Mouse (Mus musculus): ENCODE results near the gene Spef1. TPM values are rescaled to one million over a fixed set of nuclear protein-coding genes. Genes with fewer than 3 reads are reported as not detected.

Spef1 gene
- polyA plus RNA-seq, 1 experiment from 2014 or later, result 4.5 TPM

Other genes with a start within 250 kb of the Spef1 start
- gene Gfra4, start 144.2 kb downstream of the Spef1 start, polyA plus RNA-seq (2016; fragmentation: Nextera tagmentation; extraction: Ambion mirVana), result 16.3 and 18.8 TPM in 2 replicates
- 5.2 and 8.5 TPM in 2 replicates for gene Adam33, start 123.5 kb downstream of the Spef1 start, polyA plus RNA-seq (2016; fragmentation: Nextera tagmentation; extraction: Ambion mirVana)
- 0.13 and 0.14 TPM in 2 replicates for gene Siglec1, start 100.5 kb downstream of the Spef1 start, polyA plus RNA-seq (2016; fragmentation: Nextera tagmentation; extraction: Ambion mirVana)
- 20.7 and 21.2 TPM in 2 replicates for gene Hspa12b, start 60.0 kb downstream of the Spef1 start, polyA plus RNA-seq (2016; fragmentation: Nextera tagmentation; extraction: Ambion mirVana)
- gene Gm11037, start 53.8 kb downstream of the Spef1 start, polyA plus RNA-seq (2016; fragmentation: Nextera tagmentation; extraction: Ambion mirVana), result not detected in 2 replicates
- gene 1700037H04Rik, start 27.2 kb downstream of the Spef1 start, polyA plus RNA-seq (2016; fragmentation: Nextera tagmentation; extraction: Ambion mirVana), result 58.2 and 62.2 TPM in 2 replicates
- 11.8 and 14.9 TPM in 2 replicates for gene Cenpb, start 7.2 kb downstream of the Spef1 start, polyA plus RNA-seq (2016; fragmentation: Nextera tagmentation; extraction: Ambion mirVana)
- gene Cdc25b, start 333 bp downstream of the Spef1 start, polyA plus RNA-seq (2016; fragmentation: Nextera tagmentation; extraction: Ambion mirVana), result 55.4 and 55.5 TPM in 2 replicates
- gene Ap5s1, start 19.8 kb upstream of the Spef1 start, polyA plus RNA-seq (2016; fragmentation: Nextera tagmentation; extraction: Ambion mirVana), result 23.3 and 26.7 TPM in 2 replicates
- gene Mavs, start 46.8 kb upstream of the Spef1 start, polyA plus RNA-seq (2016; fragmentation: Nextera tagmentation; extraction: Ambion mirVana), result 17.2 and 17.9 TPM in 2 replicates
- 59.7 and 65.6 TPM in 2 replicates for gene Pank2, start 75.2 kb upstream of the Spef1 start, polyA plus RNA-seq (2016; fragmentation: Nextera tagmentation; extraction: Ambion mirVana)
- gene Rnf24, start 165.6 kb upstream of the Spef1 start, polyA plus RNA-seq (2016; fragmentation: Nextera tagmentation; extraction: Ambion mirVana), result 10.4 and 10.7 TPM in 2 replicates

Data from limb, embryonic 12.5 days (tissue).